Mouse (Mus musculus) forebrain, embryonic 11.5 days (tissue): Measurements from ENCODE around the gene Nav1. TPM values are rescaled to one million over a fixed set of nuclear protein-coding genes. Genes with fewer than 3 reads are reported as not detected.

ENCODE experiments used
- ATAC-seq: fragments of 200-750 bp; cut with Nextera tagmentation; replicated peaks from 2 replicates; pipeline ENCODE4 v1.8.0; 2017; ENCODE audit warnings: moderate TSS enrichment; ENCODE audit not compliant: low FRiP score
- DNase-seq: peaks from one replicate; pipeline ENCODE4 v3.0.0-alpha.2; 2017; ENCODE audit warnings: low spot score
- H3K27ac ChIP-seq: fragments of 300-500 bp; sonication (generic); 2 replicates; pipeline ENCODE4 v1.5.1; 2014; ENCODE audit warnings: low read depth, low read length
- H3K27me3 ChIP-seq: fragments of 300-500 bp; sonication (generic); 2 replicates; pipeline ENCODE4 v1.6.1; 2014; ENCODE audit warnings: mild to moderate bottlenecking, low read length, mixed read lengths; ENCODE audit not compliant: control insufficient read depth, insufficient read depth
- H3K36me3 ChIP-seq: fragments of 300-500 bp; sonication (generic); 2 replicates; pipeline ENCODE4 v1.6.1; 2014; ENCODE audit warnings: mild to moderate bottlenecking, low read length, moderate library complexity, mixed read lengths; ENCODE audit not compliant: control insufficient read depth, insufficient read depth
- H3K4me1 ChIP-seq: fragments of 300-500 bp; sonication (generic); replicated peaks from 2 replicates; pipeline ENCODE4 v1.6.1; 2014; ENCODE audit warnings: low read length, mixed read lengths; ENCODE audit not compliant: control insufficient read depth, insufficient read depth
- H3K4me2 ChIP-seq: fragments of 300-500 bp; sonication (generic); 2 replicates; pipeline ENCODE4 v1.6.1; 2014; ENCODE audit warnings: low read depth, mild to moderate bottlenecking, low read length, moderate library complexity, mixed read lengths; ENCODE audit not compliant: severe bottlenecking
- H3K4me3 ChIP-seq: fragments of 300-500 bp; sonication (generic); 2 replicates; pipeline ENCODE4 v1.5.1; 2014; ENCODE audit warnings: low read depth, low read length
- H3K9ac ChIP-seq: fragments of 300-500 bp; sonication (generic); 2 replicates; pipeline ENCODE4 v1.6.1; 2014; ENCODE audit warnings: low read length
- H3K9me3 ChIP-seq: fragments of 300-500 bp; sonication (generic); 2 replicates; pipeline ENCODE4 v1.6.1; 2016; ENCODE audit warnings: low read length, mixed read lengths; ENCODE audit not compliant: control insufficient read depth
- WGBS: fragments of 180-500 bp; shearing (Covaris S2); extraction: QIAGEN DNeasy Blood & Tissue Kit; methylation state at CpG from one replicate; pipeline ENCODE4 v1.1.7; 2014; 5-methylcytosine and 5-hydroxymethylcytosine counted together
- polyA plus RNA-seq: library from polyadenylated mRNA; unstranded; fragments of >200 nt; fragmentation: Nextera tagmentation; extraction: Ambion mirVana; gene quantifications from 2 replicates; pipeline ENCODE4 v1.2.1, GENCODE M21; 2014

The Nav1 gene
- polyA plus RNA-seq, 1 experiment from 2014 or later, result 26.9 TPM

DNA sequence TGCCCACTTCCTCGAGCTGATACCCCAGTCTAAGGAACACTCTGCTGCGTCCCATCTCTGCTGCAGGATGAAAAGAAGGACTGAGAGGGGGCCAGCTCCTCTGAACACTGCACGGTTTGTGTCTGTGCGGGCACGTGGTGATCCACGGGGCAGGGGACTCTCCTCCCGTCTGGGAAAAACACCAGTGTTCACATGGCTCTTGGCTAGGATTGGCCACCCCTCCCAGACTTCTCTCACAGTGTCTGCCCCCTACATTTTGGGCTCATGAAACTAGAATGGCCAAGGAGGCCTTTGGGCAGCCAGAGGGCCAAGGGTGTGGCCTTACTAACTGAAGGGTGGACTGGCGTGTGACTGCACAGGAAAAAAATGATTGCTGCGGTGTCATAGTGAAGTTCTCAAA lies 125.4 kb downstream of the Nav1 start:
- WGBS, result 91% methylated on average over 9 of the region's 9 CpGs
- no peaks in the 10 kb centered on the region for H3K36me3 ChIP-seq
- H3K4me3 ChIP-seq, result no peak overlapping the region

DNA sequence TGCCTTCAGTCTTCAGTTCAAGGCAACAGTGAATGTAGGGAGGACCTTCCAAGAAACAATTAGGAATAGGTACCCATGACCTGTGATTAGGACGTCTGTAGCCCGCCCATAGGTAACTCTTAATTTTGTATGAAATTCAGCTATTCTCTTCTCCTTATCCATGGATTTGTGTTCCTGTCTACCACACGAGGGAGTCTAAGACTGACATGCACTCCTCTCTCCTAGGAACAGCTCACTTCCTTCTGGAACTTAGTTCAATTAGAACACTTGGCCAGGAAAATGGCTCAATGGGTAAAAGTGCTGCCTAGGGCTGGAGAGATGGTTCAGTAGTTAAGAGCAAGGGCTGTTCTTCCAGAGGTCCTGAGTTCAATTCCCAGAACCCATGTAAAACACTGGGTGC lies 126.3 kb downstream of the Nav1 start:
- H3K9me3 ChIP-seq, result no peaks in the 10 kb centered on the region
- H3K27me3 ChIP-seq, result no peaks in the 10 kb centered on the region
- H3K4me3 ChIP-seq, result no peak overlapping the region
- H3K27ac ChIP-seq, result no peak overlapping the region
- no peaks in the 10 kb centered on the region for H3K4me1 ChIP-seq
- no peaks in the 10 kb centered on the region for H3K36me3 ChIP-seq
- WGBS, result 79% methylated on average over 3 of the region's 3 CpGs
- H3K4me2 ChIP-seq, result no peak overlapping the region
- no peak overlapping the region for H3K9ac ChIP-seq
- no peak for DNase-seq
- ATAC-seq, result no peak

More for the DNA sequence above, 125.4 kb downstream of the Nav1 start:
- H3K9me3 ChIP-seq, result no peaks in the 10 kb centered on the region
- H3K27ac ChIP-seq, result no peak overlapping the region
- no peaks in the 10 kb centered on the region for H3K4me1 ChIP-seq
- H3K4me2 ChIP-seq, result no peak overlapping the region
- no peaks in the 10 kb centered on the region for H3K27me3 ChIP-seq
- DNase-seq (no peak), ATAC-seq (no peak)
- no peak overlapping the region for H3K9ac ChIP-seq

GRCm38 (mm10) chr1:135475571-135475895 lies 131.6 kb downstream of the Nav1 start:
- Histone ChIP-seq H3K27ac (no peak overlapping the region), H3K9me3 (no peaks in the 10 kb centered on the region), H3K9ac (no peak overlapping the region), H3K27me3 (no peaks in the 10 kb centered on the region), H3K4me3 (no peak overlapping the region), H3K36me3 (0 out of 2 replicates have a peak, but pooled peaks cover 3% of the 10 kb centered on the region), H3K4me2 (no peak overlapping the region), H3K4me1 (0 out of 2 replicates have a peak, but pooled peaks cover 4% of the 10 kb centered on the region)
- WGBS, result 91% methylated on average over 7 of the region's 7 CpGs
- DNase-seq (no peak), ATAC-seq (no peak)

DNA sequence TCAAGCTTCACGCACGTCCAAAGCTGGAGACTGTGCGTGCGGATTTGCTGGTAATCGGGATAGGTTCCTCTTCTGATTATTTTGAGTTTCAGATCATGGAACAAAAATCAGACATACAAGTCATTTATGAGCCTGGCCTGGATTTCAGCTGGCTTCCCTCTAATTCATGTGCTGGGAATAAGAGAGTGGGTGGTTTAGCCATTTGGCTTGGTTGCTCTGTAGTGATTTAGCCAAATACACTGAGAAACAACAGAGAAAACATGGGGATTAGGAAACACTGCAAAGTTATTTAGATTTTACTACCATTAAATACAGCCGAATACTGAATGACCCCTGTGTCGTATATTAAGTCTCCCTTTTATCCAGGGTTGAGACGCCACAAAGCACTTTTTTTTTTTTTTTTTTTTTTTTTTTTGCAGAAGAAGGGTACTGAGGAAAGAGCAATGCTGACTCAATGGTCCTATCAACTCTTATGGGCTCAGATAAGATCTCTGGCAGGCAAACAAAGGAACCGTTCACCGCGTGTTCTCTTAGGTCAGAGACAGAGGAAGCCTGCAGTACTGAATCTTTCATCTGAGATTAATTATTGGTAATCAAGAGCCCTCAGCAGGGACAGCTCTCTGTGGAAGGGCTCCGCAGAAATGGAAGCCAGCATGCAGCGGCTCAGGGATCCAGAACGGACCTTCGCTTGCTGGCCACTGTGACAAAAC lies 132.1 kb downstream of the Nav1 start:
- H3K9ac ChIP-seq, result no peak overlapping the region
- H3K36me3 ChIP-seq, result 0 out of 2 replicates have a peak, but pooled peaks cover 3% of the 10 kb centered on the region
- H3K9me3 ChIP-seq, result no peaks in the 10 kb centered on the region
- H3K27me3 ChIP-seq, result no peaks in the 10 kb centered on the region
- H3K27ac ChIP-seq, result no peak overlapping the region
- WGBS, result 67% methylated on average over 15 of the region's 15 CpGs
- no peak for ATAC-seq
- H3K4me1 ChIP-seq, result 0 out of 2 replicates have a peak, but pooled peaks cover 4% of the 10 kb centered on the region
- no peak overlapping the region for H3K4me3 ChIP-seq
- DNase-seq, result no peak
- no peak overlapping the region for H3K4me2 ChIP-seq

GRCm38 (mm10) chr1:135472536-135472935 lies 134.6 kb downstream of the Nav1 start:
- WGBS, result 88% methylated on average over 5 of the region's 5 CpGs
- Histone ChIP-seq H3K27me3 (no peaks in the 10 kb centered on the region), H3K4me1 (0 out of 2 replicates have a peak, but pooled peaks cover 4% of the 10 kb centered on the region), H3K9ac (no peak overlapping the region), H3K27ac (no peak overlapping the region), H3K36me3 (0 out of 2 replicates have a peak, but pooled peaks cover 3% of the 10 kb centered on the region), H3K4me2 (no peak overlapping the region), H3K9me3 (no peaks in the 10 kb centered on the region), H3K4me3 (no peak overlapping the region)
- ATAC-seq (no peak), DNase-seq (no peak)

DNA sequence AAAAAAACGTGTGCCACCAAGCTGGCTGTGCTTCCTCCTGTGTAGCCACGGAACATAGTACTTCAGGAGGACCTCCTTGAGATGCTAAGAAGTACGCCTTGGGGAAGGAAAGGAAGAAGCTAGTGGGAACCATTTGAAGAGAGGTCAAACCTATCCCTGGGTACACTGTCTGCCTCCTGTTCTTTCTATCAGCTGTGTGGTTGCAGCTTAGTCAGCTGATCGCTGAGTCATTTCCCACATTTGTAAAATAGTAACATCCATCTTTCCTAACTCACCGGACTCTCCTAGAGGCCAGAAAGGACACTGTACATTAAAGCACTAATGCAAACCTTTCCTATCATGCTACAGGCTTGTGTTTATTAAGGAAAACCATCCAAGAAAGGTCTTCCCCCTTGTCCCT lies 135.4 kb downstream of the Nav1 start:
- H3K4me1 ChIP-seq, result 0 out of 2 replicates have a peak, but pooled peaks cover 4% of the 10 kb centered on the region
- ATAC-seq (no peak), DNase-seq (no peak)
- 88% methylated on average over 5 of the region's 5 CpGs for WGBS
- H3K36me3 ChIP-seq, result 0 out of 2 replicates have a peak, but pooled peaks cover 3% of the 10 kb centered on the region
- no peak overlapping the region for H3K4me2 ChIP-seq
- no peaks in the 10 kb centered on the region for H3K27me3 ChIP-seq
- no peaks in the 10 kb centered on the region for H3K9me3 ChIP-seq
- no peak overlapping the region for H3K27ac ChIP-seq
- H3K4me3 ChIP-seq, result no peak overlapping the region
- H3K9ac ChIP-seq, result no peak overlapping the region

DNA sequence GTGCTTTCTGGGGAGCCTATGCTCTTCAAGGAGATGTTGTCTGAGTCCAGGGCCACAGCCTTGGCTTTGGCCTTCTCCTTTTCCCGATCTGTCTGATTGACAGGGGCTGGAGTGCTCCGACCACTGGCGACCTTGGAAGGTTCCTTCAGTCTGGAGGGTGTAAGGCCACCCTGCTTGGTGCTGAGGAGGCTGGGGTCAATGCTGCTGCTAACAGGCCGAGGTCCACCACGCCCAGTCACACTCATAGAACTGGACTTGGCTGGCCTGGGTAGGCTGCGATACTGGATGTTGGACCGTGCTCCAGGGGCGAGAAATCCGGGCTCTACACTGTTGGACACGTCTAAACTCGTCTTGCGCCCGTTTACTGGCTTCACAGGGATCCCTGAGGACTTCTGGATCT lies 136.5 kb downstream of the Nav1 start:
- no peaks in the 10 kb centered on the region for H3K27me3 ChIP-seq
- ATAC-seq (no peak), DNase-seq (peak; percentile 26)
- no peak overlapping the region for H3K4me3 ChIP-seq
- WGBS, result 92% methylated on average over 13 of the region's 13 CpGs
- no peak overlapping the region for H3K27ac ChIP-seq
- H3K4me2 ChIP-seq, result no peak overlapping the region
- peaks cover 3% of the 10 kb centered on the region; the same call in 1 of the 2 replicates for H3K36me3 ChIP-seq
- H3K4me1 ChIP-seq, result 0 out of 2 replicates have a peak, but pooled peaks cover 4% of the 10 kb centered on the region
- no peaks in the 10 kb centered on the region for H3K9me3 ChIP-seq
- H3K9ac ChIP-seq, result no peak overlapping the region

- no peak for ATAC-seq
- Histone ChIP-seq H3K4me3 (no peak overlapping the region), H3K9me3 (no peaks in the 10 kb centered on the region), H3K9ac (no peak overlapping the region), H3K4me2 (no peak overlapping the region), H3K27me3 (no peaks in the 10 kb centered on the region), H3K4me1 (no peaks in the 10 kb centered on the region), H3K27ac (no peak overlapping the region), H3K36me3 (peaks cover 3% of the 10 kb centered on the region; the same call in 1 of the 2 replicates)
- WGBS, result 94% methylated on average over 5 of the region's 5 CpGs
- DNase-seq, result no peak
Observed at GRCm38 (mm10) chr1:135467462-135467861, 139.6 kb downstream of the Nav1 start.

- Histone ChIP-seq H3K27ac (no peak overlapping the region), H3K9ac (no peak overlapping the region), H3K4me1 (no peaks in the 10 kb centered on the region), H3K36me3 (peaks cover 3% of the 10 kb centered on the region; the same call in 1 of the 2 replicates), H3K4me2 (no peak overlapping the region), H3K4me3 (no peak overlapping the region), H3K9me3 (no peaks in the 10 kb centered on the region), H3K27me3 (no peaks in the 10 kb centered on the region)
- 74% methylated on average over 3 of the region's 3 CpGs for WGBS
- no peak for DNase-seq
- no peak for ATAC-seq
Observed at GRCm38 (mm10) chr1:135466935-135467334, 140.2 kb downstream of the Nav1 start.
